Mouse (Mus musculus): ENCODE data around the gene Rfx1. TPM values are rescaled to one million over a fixed set of nuclear protein-coding genes. Genes with fewer than 3 reads are reported as not detected.

Rfx1 gene
- total RNA-seq (2021): 15.2 and 17.3 TPM in 2 replicates
- long read RNA-seq, experiment 1, full-length matches to known transcripts: 2 of 14 reads
- long read RNA-seq, experiment 1, partial matches to known transcripts: 4 of 14 reads
- long read RNA-seq, experiment 1, other reads (novel, unspliced or antisense): 8 of 14 reads
- long read RNA-seq, experiment 2, full-length matches to known transcripts: 2 of 9 reads
- long read RNA-seq, experiment 2, partial matches to known transcripts: 3 of 9 reads
- long read RNA-seq, experiment 2, other reads (novel, unspliced or antisense): 4 of 9 reads

DNA sequence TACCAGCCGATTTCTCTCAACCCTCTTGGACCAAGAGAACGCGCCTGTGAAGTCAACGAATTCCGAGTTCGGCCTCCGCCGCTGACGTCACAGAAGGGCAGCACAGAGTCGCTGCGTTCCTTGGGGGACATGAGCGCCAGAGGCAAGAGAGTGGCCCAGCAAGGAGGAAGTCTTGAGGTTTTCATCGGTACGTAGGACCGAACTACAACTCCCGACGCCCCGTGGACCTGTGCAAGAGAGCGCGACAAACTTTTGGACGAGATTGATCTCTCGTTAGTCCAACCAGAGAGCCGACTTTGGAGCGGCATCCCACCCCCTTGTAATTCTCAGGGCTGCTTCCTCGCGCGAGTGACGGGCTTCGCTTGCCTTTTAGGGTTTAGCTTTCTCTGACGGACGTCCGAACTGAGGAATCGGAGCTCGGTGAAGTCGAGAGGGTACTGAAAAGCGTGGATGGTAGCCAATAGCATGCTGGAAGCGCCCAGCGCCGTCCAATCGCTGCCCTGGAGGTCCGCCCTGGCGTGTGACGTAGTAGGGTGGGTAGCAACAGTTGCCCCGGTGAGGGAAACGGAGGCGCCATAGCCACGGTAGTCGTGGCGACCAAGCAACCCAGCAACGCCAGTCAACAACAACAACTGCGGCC, at the start of gene Rfx1:
Gene Rfx1 (plus strand): TSS at position 544 of the 640 bp plus-strand sequence.
- peak; percentile 99 for DNase-seq

DNA sequence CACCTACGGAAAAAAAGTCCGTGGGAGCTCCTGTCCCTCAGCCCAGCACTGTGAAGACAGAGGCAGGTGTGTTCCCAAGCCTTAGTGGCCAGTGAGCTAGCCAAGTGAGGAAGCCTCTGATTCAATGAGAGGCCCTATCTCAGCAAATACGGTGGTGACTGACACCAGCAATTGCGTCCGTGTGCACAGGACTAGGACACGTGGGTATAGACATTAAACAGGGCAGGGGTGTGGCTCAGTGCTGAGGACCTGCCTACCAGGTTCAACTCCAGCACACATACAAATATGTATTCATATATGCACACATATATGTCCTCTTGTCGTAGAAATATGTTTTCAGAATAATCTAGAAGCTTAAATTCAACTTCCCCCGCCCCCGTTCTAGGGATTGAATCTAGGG, 46.9 kb upstream of the Rfx1 start:
- no peak for DNase-seq

GRCm38 (mm10) chr8:84021096-84021495, 45.5 kb upstream of the Rfx1 start, which contains the start of gene Palm3:
Palm3 (plus strand) TSS chr8:84021471.
- DNase-seq: peak; percentile 42

DNA sequence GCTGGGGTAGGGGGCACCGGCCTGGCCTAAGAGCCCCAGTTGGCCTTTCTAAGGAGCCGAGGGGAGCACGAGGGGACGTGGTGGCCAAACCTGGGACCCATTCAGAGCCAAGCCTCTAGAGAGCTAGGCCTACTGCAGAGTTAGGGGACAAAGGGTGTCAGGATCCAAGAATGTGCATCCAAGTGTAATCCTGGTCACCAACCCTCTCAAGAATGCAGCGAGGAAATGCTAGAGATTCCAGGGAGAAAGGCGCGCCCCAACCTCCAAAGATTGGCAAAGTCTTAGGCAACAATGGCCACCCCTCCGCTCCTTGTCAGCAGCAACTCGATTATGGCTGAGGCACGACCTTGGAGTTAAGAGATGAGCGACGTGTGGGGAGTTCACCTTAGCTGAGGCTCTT, 45.1 kb upstream of the Rfx1 start:
- no peak for DNase-seq

DNA sequence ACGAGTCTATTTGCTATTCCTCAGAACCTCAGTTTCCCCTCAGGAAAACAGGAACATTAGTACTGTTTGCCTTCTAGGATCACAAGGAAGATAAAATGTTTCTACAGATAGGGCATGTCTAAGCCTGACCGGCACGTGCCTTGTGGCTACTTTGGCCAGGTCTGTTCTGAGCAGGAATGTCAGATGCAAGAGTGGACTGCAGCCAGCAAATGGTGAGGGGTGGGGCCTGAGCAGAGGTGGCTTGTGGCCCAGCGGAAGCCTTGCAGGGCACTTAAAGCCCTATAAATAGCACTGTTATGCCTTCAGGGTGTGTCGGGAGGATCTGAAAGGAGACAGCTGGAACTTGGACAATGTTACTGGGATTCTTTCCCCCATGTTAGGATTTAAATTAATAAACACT, 43.5 kb upstream of the Rfx1 start:
- DNase-seq: peak; percentile 60

GRCm38 (mm10) chr8:84023631-84024030, 43.0 kb upstream of the Rfx1 start:
- DNase-seq: no peak

- DNase-seq: peak; percentile 82
These were observed 42.5 kb upstream of the Rfx1 start for GRCm38 (mm10) chr8:84024171-84024570.

GRCm38 (mm10) chr8:84025863-84026262, 40.8 kb upstream of the Rfx1 start:
- peak; percentile 73 for DNase-seq

DNA sequence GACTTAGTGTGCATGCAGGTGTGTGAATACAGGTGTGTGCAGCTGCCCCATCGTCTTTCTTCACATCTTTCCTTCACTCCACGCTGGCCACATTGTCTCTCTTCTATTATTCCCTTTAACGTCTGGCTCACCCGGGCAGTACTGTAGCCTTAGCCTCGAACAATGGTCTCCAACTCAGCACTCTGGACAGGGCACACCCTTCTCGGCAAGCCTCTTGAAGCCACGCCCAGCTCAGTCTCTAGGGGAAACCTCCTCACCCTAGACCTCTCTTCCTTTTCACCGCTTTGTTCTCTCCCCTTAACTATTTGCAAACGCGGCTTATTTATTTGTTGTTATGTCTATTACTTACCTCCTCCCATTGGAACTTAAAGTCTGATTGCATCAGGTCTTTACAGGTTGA, 39.2 kb upstream of the Rfx1 start:
- DNase-seq: peak; percentile 37

GRCm38 (mm10) chr8:84029272-84029671, 37.4 kb upstream of the Rfx1 start:
- DNase-seq: no peak

DNA sequence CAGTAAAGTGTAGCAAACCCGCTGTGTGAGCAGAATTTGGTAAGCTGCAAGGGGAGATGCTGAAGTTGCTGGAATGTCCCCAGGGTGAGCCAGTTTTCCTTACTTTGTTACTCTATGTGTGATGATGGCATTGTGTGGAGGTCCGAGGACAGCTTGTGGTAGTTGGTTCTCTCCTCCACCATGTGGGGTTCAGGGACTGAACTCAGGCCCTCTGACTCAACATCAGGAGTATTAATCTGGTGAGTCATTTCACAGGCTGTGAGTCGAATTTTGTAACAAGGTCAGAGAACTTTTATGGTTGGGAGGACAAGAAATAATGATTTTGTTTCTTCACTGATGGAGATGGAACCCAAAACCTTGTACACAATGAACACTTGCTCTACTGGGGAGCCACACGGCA, 33.9 kb upstream of the Rfx1 start:
- peak; percentile 46 for DNase-seq

- peak; percentile 75 for DNase-seq
These were observed 28.6 kb upstream of the Rfx1 start for GRCm38 (mm10) chr8:84038015-84038414.

- DNase-seq: peak; percentile 83
These were observed 27.6 kb upstream of the Rfx1 start for GRCm38 (mm10) chr8:84039050-84039449.

- peak; percentile 86 for DNase-seq
These were observed 24.3 kb upstream of the Rfx1 start, which contains the start of gene Il27ra for GRCm38 (mm10) chr8:84042066-84042947. Il27ra (minus strand) TSS chr8:84042589.

DNA sequence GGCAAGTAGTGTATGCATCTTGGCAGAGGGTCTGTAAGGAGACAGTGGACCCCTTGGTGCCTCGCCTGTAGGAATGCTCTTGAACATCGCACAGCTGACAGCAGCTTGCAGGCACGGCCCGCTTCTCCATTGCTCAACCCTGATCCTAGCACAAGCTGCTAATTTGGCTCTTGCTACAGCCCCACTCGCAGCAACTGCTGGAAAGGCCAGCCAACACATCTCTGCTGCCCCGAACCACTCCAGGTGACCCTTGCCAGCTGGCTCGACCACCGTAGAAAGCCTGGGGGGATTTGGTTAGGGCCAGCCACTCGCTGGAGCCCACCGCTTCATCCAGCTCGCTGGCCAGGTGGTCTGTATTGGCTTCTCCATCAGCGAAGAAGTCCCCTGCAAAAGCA, 23.7 kb upstream of the Rfx1 start:
- no peak for DNase-seq

DNA sequence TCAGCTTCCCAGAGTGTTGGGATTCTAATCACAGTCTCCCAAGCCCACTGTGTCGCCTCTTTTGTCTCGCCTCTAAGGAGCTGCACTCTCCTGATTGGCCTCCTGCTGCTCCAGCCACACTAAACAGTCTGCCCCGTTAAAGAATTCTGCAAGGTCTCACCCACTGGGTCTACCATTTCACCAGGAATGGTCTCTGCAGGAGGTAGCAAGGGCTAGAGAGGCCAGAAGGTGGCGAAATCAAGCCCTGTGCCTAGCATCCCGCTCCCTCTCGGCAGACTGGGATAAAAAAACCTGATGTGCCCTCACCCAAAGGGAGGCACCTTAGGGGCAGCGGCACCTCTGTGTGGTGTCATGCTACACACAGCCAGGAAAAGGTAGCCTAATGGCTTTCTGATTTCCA, 22.5 kb upstream of the Rfx1 start:
- DNase-seq: no peak

DNA sequence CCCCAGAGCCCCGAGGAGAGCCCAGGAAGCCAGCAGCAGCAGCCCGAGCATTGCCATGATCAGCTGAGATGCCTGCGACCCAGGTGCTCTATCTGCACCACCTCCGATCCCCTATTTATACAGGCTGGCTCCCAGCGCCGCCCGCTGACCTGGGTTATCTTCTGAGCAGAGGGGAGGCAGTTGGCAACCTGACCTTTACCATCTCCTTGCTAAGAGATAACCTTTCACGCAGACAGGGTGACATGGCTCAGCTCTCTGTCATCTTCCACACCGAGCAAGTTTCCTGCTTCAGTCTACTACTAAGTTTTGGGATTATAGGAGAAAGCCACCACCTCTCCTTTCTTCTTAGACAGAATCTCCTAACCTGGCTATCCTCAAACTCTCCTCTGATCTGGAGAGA, 21.7 kb upstream of the Rfx1 start, which contains the start of gene Rln3:
Gene Rln3 (minus strand): TSS at position 101 of the 400 bp plus-strand sequence.
- no peak for DNase-seq

DNA sequence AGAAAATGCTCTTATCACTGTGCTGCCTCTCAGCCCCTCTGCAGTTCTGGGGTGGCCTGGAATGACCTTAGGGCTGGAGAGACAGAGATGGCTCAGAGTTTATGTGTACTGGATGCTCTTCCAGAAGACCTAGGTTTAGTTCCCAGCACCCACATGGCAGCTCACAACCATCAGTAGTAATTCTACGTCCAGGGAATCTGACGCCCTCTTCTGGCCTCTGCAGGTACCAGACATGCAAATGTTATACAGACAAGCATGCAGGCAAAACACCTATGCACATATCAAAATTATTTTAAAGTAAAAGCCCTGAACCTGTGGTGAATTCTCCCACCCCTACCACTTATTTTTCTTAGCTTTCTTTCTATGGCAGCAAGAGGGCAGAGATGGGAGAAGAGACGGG, 20.1 kb upstream of the Rfx1 start:
- no peak for DNase-seq

- DNase-seq: no peak
These were observed 18.5 kb upstream of the Rfx1 start for GRCm38 (mm10) chr8:84048171-84048570.

DNA sequence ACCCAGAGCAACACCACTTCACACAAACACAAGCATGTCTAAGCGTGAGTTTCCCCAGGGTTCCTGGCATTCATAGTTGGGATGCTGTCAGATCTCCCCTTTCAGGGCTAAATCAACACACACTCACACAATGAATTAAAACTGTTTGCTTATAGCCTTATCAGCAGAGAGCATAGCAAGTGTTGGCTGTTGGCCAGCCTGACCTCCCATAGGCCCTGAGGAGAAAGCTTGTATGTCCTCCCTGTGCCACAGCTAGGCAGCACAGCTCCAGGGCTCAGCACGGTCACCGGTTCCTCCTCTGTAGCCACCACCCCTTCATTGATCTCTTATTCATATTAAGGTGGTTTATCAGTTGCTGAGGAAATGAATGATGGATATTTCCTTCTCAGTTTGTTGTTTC, 13.9 kb upstream of the Rfx1 start:
- DNase-seq: no peak

DNA sequence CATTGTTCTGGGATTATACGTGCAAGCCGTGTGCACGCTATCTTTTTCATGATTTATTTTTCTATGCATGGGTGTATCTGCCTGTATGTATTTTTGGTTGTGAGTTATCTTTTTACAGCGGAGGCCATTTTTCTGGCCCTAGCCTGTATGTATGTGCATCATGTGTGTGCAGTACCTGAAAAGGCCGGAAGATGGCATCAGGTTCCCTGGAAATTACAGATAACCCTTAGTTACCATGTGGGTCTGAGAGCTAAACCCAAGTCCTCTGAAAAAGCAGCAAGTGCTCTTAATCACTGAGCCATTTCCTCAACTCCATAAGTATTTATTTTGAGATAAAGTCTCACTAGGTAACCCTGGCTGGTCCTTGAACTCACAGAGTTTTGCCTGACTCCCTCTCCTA, 13.4 kb upstream of the Rfx1 start:
- DNase-seq: no peak

DNA sequence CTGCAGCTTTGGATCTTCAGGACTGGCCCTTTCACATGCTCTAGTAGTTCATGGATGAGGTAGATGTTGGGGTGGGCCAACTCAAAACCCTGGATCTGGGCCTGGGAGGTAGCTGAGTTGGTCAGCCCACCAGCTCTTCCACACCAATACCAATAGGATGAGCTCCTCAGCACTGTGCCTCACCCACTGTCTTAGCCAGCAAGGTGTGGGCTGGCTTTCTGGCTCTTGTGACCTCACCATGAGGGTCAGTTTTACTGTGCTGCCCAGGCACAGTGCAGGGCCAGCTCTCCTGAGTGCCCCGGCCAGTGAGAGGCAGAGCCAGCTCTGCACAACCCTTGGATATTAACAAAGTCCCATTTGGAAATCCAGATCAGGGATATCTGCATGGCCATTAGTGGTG, 8.8 kb upstream of the Rfx1 start:
- DNase-seq: no peak

DNA sequence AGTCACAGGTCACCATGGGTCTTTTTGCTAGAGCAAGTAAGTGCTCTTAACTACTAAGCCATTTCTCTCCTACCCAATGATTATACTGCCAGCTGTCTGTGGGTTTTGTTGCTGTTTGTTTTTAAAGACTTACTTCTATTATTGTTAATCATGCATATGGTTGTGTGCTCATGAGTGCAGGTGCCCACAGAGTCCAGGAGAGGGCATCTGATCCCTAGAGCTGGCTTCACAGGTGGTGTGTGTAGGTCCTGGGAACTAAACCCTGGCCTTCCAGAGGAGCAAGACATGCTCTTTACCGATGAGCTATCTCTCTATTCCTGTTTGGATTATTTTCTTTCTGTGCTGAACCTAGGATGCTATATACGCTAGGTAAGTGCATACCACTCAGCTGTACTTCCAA, 7.4 kb upstream of the Rfx1 start:
- no peak for DNase-seq
